Mouse (Mus musculus) embryonic facial prominence, embryonic 14.5 days (tissue): ENCODE results near the gene Pglyrp2. TPM values are rescaled to one million over a fixed set of nuclear protein-coding genes. Genes with fewer than 3 reads are reported as not detected.
A peak's percentile ranks its signal among the peaks of the same experiment; 100 is the strongest.

Experiments
- ATAC-seq: fragments of 200-750 bp; cut with Nextera tagmentation; 2 replicates; pipeline ENCODE4 v1.8.0; 2017; ENCODE audit warnings: low read depth, moderate number of reproducible peaks, moderate TSS enrichment
- DNase-seq: peaks from one replicate; pipeline ENCODE4 v3.0.0-alpha.2; 2015; ENCODE audit warnings: low spot score
- H3K27ac ChIP-seq: fragments of 300-500 bp; sonication (generic); replicated peaks from 2 replicates; pipeline ENCODE4 v1.5.1; 2014; ENCODE audit warnings: low read depth, mild to moderate bottlenecking, low read length, moderate library complexity
- H3K27me3 ChIP-seq: fragments of 300-500 bp; sonication (generic); replicated peaks from 2 replicates; pipeline ENCODE4 v1.6.1; 2014; ENCODE audit warnings: low read length; ENCODE audit not compliant: control insufficient read depth, insufficient read depth
- H3K36me3 ChIP-seq: fragments of 300-500 bp; sonication (generic); 2 replicates; pipeline ENCODE4 v1.6.1; 2014; ENCODE audit warnings: low read length, mixed read lengths; ENCODE audit not compliant: control insufficient read depth, insufficient read depth
- H3K4me1 ChIP-seq: fragments of 300-500 bp; sonication (generic); 2 replicates; pipeline ENCODE4 v1.6.1; 2014; ENCODE audit warnings: antibody characterized with exemption, low read length; ENCODE audit not compliant: control insufficient read depth, insufficient read depth
- H3K4me2 ChIP-seq: fragments of 300-500 bp; sonication (generic); 2 replicates; pipeline ENCODE4 v1.6.1; 2014; ENCODE audit warnings: low read depth, mild to moderate bottlenecking, low read length, moderate library complexity, mixed read lengths
- H3K4me3 ChIP-seq: fragments of 300-500 bp; sonication (generic); 2 replicates; pipeline ENCODE4 v1.5.1; 2014; ENCODE audit warnings: low read depth, mild to moderate bottlenecking, low read length
- H3K9ac ChIP-seq: fragments of 300-500 bp; sonication (generic); 2 replicates; pipeline ENCODE4 v1.6.1; 2014; ENCODE audit warnings: low read depth, mild to moderate bottlenecking, low read length, moderate library complexity, mixed read lengths
- H3K9me3 ChIP-seq: fragments of 300-500 bp; sonication (generic); 2 replicates; pipeline ENCODE4 v1.6.1; 2016; ENCODE audit warnings: low read length; ENCODE audit not compliant: control insufficient read depth
- WGBS: fragments of 180-500 bp; shearing (Covaris S2); extraction: QIAGEN DNeasy Blood & Tissue Kit; methylation state at CpG from one replicate; pipeline ENCODE4 v1.1.7; 2014; 5-methylcytosine and 5-hydroxymethylcytosine counted together
- polyA plus RNA-seq: library from polyadenylated mRNA; unstranded; fragments of >200 nt; fragmentation: Nextera tagmentation; extraction: Ambion mirVana; gene quantifications from 2 replicates; pipeline ENCODE4 v1.2.1, GENCODE M21; 2014

Gene Pglyrp2
- polyA plus RNA-seq, 1 experiment from 2014 or later, result 0.17 TPM

DNA sequence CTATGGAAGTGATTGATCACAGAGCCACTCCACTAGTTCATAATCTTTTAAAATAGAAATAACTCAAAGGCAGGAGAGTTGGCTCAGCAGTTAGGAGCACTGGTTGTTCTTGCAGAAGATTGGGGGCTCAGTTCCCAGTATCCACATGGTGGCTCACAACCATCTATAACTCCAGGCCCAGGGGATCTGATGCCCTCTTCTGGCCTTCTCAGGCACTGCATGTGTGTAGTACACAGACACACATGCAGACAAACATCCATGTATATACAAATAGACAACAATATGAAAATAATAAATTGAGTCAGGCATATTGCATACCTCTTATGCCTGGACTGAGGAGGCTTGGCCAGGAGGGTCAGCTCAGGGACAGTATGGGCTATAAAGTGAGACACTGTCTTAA is 23.2 kb upstream of the Pglyrp2 start:
- Histone ChIP-seq H3K9ac (no peak overlapping the region), H3K36me3 (no peaks in the 10 kb centered on the region), H3K27me3 (no peaks in the 10 kb centered on the region; the same call in 1 of the 2 replicates), H3K4me3 (no peak overlapping the region), H3K27ac (no peak overlapping the region), H3K9me3 (0 out of 2 replicates have a peak, but pooled peaks cover 9% of the 10 kb centered on the region), H3K4me2 (no peak overlapping the region), H3K4me1 (no peaks in the 10 kb centered on the region)
- DNase-seq, result no peak
- ATAC-seq, result no peak

DNA sequence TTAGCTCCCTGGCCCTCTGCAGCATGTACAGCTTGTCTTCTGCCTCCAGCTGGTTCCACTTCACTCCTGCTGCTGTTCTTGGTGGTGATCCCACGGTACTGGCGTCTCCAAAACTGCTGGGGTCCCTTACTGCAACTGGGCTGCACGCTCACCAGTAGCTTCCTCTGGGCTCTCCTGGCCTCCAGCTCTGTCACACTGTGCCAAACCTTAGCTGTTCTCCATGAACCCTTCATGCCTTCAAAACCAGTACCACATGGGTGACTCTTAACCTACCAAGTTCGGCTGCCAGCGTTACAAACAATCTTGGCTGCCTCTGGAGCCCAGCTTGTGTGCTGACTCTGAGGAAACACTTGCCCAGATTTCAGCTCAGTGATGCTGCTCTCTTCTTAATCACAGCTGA is 21.0 kb upstream of the Pglyrp2 start:
- ATAC-seq, result no peak

DNA sequence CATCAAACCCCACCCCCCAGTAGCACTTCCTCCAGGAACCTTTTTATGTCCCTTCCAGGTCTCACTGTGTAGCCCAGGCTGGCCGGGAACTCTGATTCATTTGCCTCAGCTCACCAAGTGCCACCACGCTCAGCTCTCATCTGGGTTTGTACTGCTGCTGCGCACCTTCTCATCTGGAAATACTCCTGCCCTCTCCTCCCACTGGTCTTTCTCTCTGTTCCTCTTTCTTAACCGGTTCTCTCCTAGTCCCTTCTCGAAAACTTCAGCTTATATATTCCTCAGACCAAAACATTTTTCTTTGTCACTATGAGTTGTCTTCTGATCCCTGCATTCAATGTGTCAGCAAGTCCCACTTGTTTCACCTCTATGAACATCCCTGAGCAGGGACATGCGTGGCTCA is 19.3 kb upstream of the Pglyrp2 start:
- DNase-seq, result no peak
- H3K4me2 ChIP-seq, result no peak overlapping the region
- H3K27ac ChIP-seq, result no peak overlapping the region
- ATAC-seq, result no peak
- WGBS, result 80% methylated on average over 6 of the region's 6 CpGs
- H3K9ac ChIP-seq, result no peak overlapping the region
- H3K27me3 ChIP-seq, result no peaks in the 10 kb centered on the region
- H3K36me3 ChIP-seq, result no peaks in the 10 kb centered on the region
- no peaks in the 10 kb centered on the region for H3K4me1 ChIP-seq
- 0 out of 2 replicates have a peak, but pooled peaks cover 4% of the 10 kb centered on the region for H3K9me3 ChIP-seq
- no peak overlapping the region for H3K4me3 ChIP-seq

More for the DNA sequence above, 21.0 kb upstream of the Pglyrp2 start:
- Histone ChIP-seq H3K9me3 (0 out of 2 replicates have a peak, but pooled peaks cover 9% of the 10 kb centered on the region), H3K4me2 (no peak overlapping the region), H3K27me3 (no peaks in the 10 kb centered on the region), H3K4me1 (no peaks in the 10 kb centered on the region), H3K36me3 (no peaks in the 10 kb centered on the region), H3K27ac (no peak overlapping the region), H3K4me3 (no peak overlapping the region), H3K9ac (no peak overlapping the region)
- peak; percentile 11 for DNase-seq
- WGBS, result 69% methylated on average over 5 of the region's 5 CpGs

GRCm38 (mm10) chr17:32437106-32437505 is 13.1 kb upstream of the Pglyrp2 start:
- DNase-seq (no peak), ATAC-seq (no peak)
- Histone ChIP-seq H3K4me3 (no peak overlapping the region), H3K9me3 (no peaks in the 10 kb centered on the region), H3K36me3 (no peaks in the 10 kb centered on the region), H3K9ac (no peak overlapping the region), H3K4me2 (no peak overlapping the region), H3K4me1 (no peaks in the 10 kb centered on the region), H3K27ac (no peak overlapping the region), H3K27me3 (no peaks in the 10 kb centered on the region)
- 94% methylated on average over 4 of the region's 4 CpGs for WGBS

DNA sequence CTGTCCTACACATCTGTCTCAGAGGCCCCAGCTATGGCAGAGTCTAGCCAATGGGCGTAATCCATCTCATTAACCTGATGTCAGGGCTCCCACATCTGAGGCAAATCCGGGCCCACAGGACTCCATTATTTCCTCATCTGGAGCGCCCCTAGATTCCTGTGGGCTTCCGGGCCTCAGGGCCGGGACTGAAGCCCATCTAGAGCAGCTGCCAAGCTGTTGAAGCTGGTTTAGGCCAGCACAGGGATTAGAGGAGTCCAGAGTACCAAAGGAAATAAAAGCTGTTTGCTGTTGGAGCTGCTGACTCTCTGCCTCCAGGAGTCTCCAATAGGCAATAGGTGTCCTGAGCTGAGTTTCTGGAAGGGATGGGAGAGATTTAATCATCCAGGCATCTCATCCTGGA is 11.2 kb upstream of the Pglyrp2 start:
- 0 out of 2 replicates have a peak overlapping the region, but pooled peaks have one; percentile 10 for H3K9ac ChIP-seq

GRCm38 (mm10) chr17:32434324-32434723 is 10.4 kb upstream of the Pglyrp2 start:
- Histone ChIP-seq H3K36me3 (no peaks in the 10 kb centered on the region), H3K4me3 (no peak overlapping the region), H3K27me3 (no peaks in the 10 kb centered on the region), H3K27ac (no peak overlapping the region), H3K9me3 (no peaks in the 10 kb centered on the region), H3K4me2 (no peak overlapping the region), H3K9ac (no peak overlapping the region), H3K4me1 (no peaks in the 10 kb centered on the region)
- DNase-seq (no peak), ATAC-seq (no peak)
- WGBS, result 68% methylated on average over 4 of the region's 4 CpGs

More for the DNA sequence above, 11.2 kb upstream of the Pglyrp2 start:
- Histone ChIP-seq H3K9me3 (no peaks in the 10 kb centered on the region), H3K4me2 (no peak overlapping the region), H3K4me1 (no peaks in the 10 kb centered on the region), H3K36me3 (no peaks in the 10 kb centered on the region), H3K27me3 (no peaks in the 10 kb centered on the region), H3K27ac (no peak overlapping the region), H3K4me3 (no peak overlapping the region)
- no peak for ATAC-seq
- WGBS, result 56% methylated on average over 5 of the region's 5 CpGs
- DNase-seq, result no peak

DNA sequence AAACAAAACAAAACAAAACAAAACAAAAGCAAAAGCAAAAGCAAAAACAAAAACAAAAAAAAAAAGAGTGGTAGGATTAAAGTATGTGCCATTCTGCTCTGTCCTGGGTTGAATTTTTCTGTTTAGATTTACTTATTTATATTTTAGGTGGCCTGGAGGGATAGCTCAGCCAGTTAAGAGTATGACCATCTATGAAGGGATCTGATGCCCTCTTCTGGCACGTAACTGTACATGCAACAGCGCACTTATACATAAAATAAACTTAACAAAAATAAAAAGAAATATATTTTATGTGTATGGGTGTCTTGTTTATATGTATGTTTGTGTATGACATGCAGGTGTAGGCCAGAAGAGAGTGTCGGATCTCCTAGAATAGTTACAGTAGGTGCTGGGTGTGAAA is 8.0 kb upstream of the Pglyrp2 start:
- ATAC-seq (no peak), DNase-seq (peak; percentile 63)

GRCm38 (mm10) chr17:32426610-32427009 is 2.6 kb upstream of the Pglyrp2 start:
- Histone ChIP-seq H3K9me3 (no peaks in the 10 kb centered on the region), H3K27me3 (no peaks in the 10 kb centered on the region), H3K9ac (no peak overlapping the region), H3K27ac (no peak overlapping the region), H3K4me3 (no peak overlapping the region), H3K4me2 (no peak overlapping the region), H3K4me1 (no peaks in the 10 kb centered on the region), H3K36me3 (no peaks in the 10 kb centered on the region)
- DNase-seq (no peak), ATAC-seq (no peak)

More for the DNA sequence above, 8.0 kb upstream of the Pglyrp2 start:
- Histone ChIP-seq H3K4me1 (no peaks in the 10 kb centered on the region), H3K27me3 (no peaks in the 10 kb centered on the region), H3K9ac (no peak overlapping the region), H3K4me3 (no peak overlapping the region), H3K27ac (no peak overlapping the region), H3K4me2 (no peak overlapping the region), H3K36me3 (no peaks in the 10 kb centered on the region), H3K9me3 (no peaks in the 10 kb centered on the region)
- 66% methylated on average over 3 of the region's 3 CpGs for WGBS

- 91% methylated on average over 8 of the region's 8 CpGs for WGBS
- H3K4me2 ChIP-seq, result no peak overlapping the region
- H3K27ac ChIP-seq, result no peak overlapping the region
- H3K4me3 ChIP-seq, result no peak overlapping the region
- peaks cover 7% of the 10 kb centered on the region for H3K27me3 ChIP-seq
- no peaks in the 10 kb centered on the region for H3K36me3 ChIP-seq
- H3K4me1 ChIP-seq, result no peaks in the 10 kb centered on the region
- no peak overlapping the region for H3K9ac ChIP-seq
- DNase-seq (no peak), ATAC-seq (no peak)
- no peaks in the 10 kb centered on the region for H3K9me3 ChIP-seq
Measured at GRCm38 (mm10) chr17:32420781-32421180, 3.2 kb downstream of the Pglyrp2 start.
